Mouse (Mus musculus) layer of hippocampus, adult 18-20 months (tissue): ENCODE measurements around the gene Arid3b. TPM values are rescaled to one million over a fixed set of nuclear protein-coding genes. Genes with fewer than 3 reads are reported as not detected.
"Not testable (repeated sequence)": the region's sequence is repeated elsewhere in the genome, so short reads cannot be mapped to it uniquely, and the experiment has no call there.

Experiments used
- DNase-seq, 2 experiments: peaks; one replicate each; pipeline ENCODE4 v3.0.0; 2022; ENCODE audit warnings: low spot score in 2 of 2
- long read RNA-seq: library from polyadenylated mRNA; stranded (forward); transcript quantifications from one replicate; pipeline ENCODE4 v2.0.0, GENCODE M21; 2021
- total RNA-seq, 2 experiments: library from RNA; stranded (reverse); gene quantifications; 2 replicates each; pipeline ENCODE4 v1.2.3; 2021

The Arid3b gene
- total RNA-seq: 1 to 10 TPM; 6.7 to 7.4 TPM
- long read RNA-seq, partial matches to known transcripts: 1 of 6 reads
- long read RNA-seq, other reads (novel, unspliced or antisense): 3 of 6 reads

DNA sequence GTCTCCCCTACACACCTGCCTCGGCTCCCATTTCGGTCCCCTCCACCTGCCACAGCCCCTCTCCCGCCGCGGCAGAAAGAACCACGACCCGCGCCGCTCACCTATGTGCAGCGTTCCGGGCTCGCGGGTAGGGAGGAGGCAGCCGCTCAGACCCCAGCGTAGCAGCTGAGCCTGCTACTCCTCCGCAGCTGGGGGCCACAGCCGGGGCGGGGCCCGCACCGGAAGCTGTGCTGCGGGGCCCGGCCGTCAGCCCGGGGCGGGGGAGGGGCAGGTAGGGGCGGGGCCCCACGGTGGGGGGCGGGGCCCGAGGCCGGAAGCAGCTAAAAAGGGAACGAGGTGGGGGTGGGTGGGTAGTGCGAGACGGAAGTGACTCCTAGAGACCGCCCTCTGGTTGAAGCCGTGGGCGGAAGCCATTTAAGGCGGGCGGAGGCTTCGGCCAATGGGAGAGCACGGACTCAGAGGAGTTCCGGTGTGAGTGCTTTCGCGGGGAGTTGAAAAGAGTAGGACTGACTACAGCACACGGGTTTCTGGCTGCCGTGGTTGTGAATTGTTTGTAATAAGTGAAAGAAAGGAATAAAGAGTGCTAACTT, at the start of gene Arid3b:
Gene Arid3b (minus strand): TSS at position 213 of the 590 bp plus-strand sequence.
- peak; percentile 88 to 95 for DNase-seq

DNA sequence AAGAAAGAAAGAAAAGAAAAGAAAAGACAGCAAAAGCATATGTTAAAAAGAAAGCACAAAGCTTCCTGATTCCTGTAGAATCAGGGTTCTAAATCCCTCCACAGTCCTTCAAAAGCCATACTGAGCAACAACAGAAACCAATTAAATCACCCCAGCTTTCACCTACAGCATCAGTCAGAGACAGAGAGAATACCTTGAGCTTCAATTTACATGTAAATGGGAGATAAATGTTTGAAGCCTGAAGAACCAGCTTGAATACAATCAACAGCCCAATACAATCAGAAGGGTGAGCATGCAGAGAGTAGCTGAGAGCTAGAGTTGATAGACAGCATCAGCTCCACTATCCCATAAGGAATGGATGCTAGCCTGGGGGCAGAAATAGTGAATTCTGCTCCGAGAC, 46.8 kb upstream of the Arid3b start:
- no peak for DNase-seq

DNA sequence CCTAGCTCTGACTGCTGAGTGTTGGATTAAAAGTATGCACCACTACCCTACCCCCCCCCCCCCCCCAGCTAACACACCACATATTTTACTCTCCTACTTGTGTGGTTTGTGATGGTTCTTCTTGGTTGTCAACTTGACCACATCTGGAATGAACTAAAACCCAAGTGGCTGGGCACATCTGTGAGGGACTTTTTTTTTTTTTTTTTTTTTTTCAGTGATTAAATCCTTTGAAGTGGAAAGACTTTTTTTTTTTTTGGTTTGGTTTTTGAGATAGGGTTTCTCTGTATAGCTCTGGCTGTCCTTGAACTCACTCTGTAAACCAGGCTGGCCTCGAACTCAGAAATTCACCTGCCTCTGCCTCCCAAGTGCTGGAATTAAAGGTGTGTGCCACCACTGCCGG, 45.2 kb upstream of the Arid3b start:
- DNase-seq: not testable (repeated sequence)

DNA sequence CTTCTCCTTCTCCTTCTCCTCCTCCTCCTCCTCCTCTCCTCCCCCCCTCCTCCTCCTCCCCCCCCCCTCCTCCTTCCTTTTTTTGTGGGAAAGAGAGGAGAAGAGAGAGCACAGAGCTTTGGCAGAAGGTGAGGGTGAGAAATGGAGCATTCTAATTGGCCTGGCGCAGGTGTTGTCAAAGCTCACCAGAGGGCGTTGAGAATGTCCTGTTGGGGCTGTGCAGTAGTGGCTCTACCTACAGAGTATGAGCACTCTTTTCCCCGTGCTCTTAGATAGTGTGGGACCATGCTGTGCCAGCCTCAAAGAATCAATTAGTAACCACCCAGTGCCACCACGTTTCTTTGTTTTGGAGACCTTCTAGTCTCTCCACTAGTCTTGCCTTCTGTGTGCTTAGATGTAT, 43.7 kb upstream of the Arid3b start:
- DNase-seq: no peak

DNA sequence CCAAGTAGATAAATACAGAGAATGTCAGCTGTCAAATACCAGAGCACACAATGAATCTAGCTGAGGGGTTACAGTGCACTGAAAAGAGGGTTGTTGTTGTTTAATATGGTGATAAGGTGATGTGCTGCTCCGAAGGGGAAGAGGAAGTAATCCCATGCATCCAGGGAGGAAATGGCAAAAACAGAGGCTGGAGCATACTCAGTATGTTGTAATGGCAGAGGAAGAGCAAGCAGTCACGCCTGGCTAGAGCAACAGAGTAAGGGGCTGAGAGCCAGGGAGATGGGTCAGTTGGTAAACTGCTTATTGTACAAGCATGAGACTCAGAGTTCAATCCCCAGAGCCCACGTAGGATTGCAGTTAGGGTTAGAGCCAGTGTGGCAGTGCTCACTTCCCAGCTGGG, 42.6 kb upstream of the Arid3b start:
- no peak for DNase-seq

DNA sequence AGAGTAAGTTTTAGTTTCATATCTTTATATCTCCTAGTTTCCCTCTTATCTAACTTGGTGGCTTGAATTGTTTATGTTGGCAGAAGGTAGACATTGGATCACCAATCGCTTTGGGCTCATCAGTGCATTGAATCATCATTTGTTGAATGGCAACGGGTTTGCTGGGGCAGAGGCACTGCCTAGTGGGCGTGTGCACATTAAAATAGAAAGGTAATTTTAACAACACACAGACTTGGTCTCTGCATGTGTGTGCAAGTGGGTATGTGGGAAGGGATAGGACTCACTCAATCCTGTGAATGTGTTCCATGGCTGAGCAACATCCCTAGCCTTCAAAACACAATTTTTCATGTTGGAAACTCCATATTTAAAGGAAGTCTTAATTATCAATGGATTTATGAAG, 38.4 kb upstream of the Arid3b start:
- peak in 1 of 2 experiments; percentile 13 for DNase-seq

DNA sequence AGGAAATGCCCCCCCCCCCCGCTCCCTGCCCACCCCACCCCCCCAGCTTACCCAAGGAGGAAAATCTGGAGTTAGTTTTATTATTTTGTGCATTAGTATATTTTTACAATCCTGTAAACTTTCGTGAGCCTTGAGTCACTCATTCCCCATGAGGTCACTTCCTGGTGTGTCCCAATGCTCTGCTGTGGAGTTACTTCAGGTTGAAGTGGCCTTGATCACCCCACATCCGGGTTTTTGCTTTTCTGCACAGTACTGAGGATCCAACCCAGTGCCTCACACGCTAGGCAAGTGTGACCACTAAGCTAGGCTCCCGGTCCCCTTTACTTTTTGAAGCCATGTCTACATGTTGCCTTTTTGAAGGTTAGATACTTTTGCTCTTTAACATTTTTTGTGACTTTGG, 37.5 kb upstream of the Arid3b start:
- no peak for DNase-seq

DNA sequence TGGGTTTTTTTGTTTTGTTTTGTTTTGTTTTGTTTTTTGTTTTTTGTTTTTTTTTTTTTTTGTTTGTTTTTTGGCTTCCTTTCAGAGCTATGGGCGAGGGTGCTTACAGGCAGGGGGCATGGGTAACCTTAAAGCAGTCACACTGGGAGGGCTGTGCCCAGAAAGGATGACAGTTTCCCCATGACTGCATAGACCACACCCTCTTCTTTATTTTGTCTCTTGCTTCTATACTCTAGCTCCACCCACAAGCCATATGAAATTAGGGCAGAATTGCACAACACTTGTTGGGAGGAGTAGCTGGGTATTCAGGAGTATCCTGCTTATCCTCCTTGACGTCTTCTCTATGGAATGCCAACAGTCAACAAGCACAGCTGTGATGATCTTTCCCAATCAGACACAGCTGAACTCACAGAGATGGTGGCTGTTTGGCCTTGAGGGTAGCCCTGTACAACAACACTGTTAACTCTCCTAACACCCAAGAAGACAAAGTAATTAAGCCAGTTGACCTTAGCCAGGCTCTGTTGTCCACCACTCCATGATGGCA, 33.8 kb upstream of the Arid3b start:
- DNase-seq: no peak

DNA sequence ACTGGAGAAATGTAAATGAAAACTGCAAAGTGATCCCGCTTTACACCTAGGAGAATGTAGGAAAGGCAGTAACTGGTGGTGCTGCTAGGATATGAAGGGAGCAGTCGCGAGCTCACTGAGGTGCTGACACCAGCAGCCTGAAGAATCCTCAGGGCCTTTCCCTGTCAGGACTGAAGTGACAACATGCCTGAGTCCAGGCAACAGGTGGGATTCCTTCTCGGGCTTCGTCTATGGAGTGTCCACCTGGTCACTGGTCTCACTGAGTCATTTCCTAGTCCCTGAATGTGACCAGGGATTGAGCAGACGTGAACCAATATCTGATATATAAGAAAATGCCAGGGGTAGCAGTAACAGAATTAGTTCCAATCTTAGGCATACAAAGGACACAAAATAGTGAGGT, 32.2 kb upstream of the Arid3b start:
- no peak for DNase-seq

DNA sequence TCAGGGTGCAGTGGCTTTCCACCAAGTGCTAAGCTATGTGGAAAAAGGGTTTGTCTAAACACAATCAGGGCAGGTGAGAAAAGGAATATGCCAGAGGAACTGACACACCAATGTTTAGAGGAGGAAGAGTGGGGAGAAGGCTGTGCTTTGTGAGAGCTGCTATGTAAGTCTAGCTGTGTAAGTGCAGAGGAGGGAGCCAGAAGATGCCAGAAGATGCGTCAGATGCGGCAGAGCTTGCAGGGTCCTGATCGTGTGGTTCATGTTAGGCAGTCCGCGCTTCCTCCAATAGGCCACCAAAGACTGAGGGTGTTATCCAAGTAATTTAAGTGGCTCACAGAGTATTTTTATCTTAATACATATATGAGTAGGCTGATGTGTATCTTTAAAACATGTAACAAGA, 31.3 kb upstream of the Arid3b start:
- no peak for DNase-seq

DNA sequence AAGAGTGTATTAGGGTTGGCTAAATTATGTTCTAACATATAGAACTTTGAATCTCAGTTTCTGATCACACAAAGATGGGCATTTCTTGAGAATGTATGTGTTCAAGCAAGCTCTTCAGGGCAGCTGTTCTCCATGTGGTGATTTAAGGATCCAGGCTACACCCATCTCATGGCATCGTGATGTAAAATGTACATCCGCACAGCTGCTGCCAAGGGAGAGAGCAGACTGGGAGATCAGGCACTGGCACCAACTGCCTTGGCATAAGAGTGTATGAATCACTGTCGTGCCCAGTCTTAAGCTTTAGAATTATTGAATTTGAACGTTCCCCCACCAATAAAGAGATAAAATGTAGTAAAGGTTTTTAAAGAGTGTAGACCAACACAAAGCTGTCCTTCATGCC, 30.6 kb upstream of the Arid3b start:
- peak in 1 of 2 experiments; percentile 5 for DNase-seq

DNA sequence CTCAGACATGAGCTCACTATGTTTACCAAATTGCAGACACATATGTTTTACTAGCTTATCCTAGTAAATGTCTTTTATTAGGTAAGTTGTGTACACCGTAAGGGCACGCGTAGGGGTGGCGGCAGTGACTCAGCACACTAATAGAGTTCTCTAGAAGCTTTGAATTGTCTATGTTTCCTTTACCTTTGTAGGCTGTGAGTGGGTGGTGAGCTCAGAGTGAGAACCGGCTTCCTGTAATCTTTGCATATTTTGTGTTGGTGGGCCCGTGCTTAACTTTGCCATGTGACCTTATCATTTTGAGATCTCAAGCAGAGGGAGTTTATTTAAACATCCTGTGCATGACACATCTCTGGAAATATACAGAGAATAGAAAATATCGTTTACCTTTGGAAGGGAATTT, 29.9 kb upstream of the Arid3b start:
- peak in 1 of 2 experiments; percentile 5 for DNase-seq

DNA sequence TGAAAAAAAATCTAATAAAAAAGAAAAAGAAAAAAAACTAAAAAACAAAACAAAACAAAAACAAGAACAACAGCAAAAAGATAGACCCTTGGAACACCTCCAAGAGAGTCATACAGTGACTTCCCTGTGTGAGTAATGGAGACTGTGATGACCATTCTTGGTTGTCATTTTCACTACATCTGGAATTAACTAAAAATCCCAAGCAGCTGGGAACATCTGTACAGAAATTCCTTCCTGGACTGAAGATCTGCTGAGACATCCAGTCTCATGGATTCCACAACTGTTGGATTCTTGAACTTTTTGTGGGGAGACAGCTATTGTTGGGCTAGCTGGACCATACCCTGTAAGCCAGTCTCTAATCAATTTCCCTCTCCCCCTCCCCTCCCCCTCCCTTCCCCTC, 27.7 kb upstream of the Arid3b start:
- no peak for DNase-seq

DNA sequence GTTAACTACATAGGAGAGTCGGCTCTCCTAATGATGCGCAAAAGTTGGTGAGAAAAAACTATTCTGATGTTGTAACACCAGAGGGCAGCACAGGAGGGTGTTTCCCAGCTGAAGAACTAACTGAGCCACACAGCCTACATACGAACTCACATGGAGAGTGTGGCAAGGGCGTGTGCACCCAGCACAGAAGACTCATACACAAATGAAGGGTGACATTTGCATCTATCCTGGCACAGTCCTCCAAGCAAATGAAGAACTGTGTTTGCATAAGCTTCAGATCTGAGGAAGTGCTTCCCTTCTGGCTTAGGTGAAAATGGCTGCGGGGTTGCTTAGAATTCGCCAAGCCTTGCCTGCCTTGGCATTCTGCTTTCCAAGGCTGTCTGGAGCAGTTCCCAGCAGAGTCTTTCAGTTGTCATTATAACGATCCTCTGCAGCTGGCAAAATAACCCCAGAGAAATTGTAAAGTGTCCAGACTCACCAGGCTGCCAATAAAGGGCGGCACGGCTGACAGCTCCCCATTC, 25.4 kb upstream of the Arid3b start:
- peak; percentile 61 to 75 for DNase-seq

DNA sequence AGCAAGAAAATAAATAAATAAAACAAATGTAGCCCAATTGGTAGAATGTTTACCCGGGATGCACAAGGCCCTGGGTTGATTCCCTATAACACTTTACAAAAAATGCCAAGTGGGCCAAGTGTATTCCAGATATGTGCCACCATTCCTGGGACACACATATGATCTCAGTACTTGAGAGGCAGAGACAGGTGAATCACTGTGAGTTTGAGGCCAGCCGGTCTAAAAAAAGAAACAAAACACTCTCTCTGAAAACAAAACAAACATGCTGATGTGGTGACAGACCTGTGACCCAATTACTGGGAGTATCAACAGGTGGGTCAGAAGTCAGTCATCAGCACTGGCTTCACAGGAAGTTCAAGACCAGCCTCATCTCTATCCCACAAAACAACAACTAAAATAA, 19.9 kb upstream of the Arid3b start:
- no peak for DNase-seq

DNA sequence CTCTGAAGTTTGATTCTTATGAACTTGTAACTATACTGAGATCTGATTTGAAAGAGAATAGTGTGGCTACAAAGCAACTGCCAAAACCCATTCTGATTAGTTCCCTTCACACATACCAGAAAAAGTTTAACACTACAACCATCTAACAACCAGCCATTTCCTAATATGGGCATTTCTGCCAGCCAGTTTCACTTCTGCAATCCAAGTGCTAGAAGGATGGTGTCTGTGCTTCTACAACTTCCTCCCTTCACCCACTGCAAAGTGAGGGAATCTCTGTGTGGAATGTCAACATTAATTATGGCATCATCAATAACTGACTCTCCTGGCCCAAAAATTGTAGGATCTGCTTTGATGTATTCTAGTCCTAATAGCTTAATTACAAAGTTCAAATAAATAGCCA, 17.7 kb upstream of the Arid3b start:
- no peak for DNase-seq

DNA sequence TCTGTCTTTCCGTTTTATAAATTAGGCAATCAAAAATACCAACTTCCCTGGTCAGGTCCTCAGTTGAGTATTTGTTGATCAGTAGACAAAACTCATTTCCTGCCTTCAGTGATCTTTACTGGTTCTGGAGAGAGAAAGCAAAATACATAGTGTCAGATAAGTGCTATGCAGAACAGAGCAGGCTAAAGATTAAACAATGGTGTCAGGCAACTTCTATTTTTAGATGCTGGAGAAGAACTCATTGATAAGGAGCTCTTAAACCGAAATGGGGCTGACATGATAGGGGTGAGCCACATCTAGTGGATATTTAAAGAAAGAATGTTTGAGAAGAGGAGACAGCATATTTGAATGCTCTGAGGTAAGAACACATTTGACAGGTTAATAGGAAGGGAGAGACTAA, 2.4 kb upstream of the Arid3b start:
- DNase-seq: no peak

DNA sequence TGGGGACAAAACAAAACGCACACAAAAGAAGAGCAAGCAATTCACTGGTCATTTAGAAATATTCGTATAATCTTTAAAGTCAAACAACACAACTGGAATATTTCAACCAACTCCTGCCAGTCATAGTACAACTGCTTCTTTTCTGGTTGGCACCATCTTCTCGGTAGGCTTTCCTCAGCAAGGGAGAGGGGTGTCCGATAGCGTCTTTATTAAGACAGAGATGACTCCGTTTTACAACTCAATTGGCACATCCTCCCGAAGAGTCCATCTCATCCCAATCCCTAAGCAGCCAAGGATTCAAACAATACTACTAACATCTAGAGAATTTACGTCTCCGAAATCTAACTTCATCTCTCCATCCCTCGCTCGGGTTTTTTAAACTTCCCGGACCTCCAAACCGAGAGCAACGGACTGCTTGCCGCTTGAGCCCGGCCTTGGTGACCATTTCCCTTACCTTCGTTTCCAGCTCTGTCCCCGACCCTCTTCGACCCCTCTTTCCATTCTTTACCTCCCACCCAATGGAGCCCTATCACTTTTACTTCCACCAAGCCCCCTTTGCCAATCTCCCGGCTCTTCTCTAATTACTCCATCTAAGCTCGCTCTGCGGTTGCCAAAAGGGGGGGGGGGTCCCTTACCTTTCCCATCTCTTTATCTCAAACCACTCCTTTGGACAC, 615 bp downstream of the Arid3b start:
- DNase-seq: no peak

DNA sequence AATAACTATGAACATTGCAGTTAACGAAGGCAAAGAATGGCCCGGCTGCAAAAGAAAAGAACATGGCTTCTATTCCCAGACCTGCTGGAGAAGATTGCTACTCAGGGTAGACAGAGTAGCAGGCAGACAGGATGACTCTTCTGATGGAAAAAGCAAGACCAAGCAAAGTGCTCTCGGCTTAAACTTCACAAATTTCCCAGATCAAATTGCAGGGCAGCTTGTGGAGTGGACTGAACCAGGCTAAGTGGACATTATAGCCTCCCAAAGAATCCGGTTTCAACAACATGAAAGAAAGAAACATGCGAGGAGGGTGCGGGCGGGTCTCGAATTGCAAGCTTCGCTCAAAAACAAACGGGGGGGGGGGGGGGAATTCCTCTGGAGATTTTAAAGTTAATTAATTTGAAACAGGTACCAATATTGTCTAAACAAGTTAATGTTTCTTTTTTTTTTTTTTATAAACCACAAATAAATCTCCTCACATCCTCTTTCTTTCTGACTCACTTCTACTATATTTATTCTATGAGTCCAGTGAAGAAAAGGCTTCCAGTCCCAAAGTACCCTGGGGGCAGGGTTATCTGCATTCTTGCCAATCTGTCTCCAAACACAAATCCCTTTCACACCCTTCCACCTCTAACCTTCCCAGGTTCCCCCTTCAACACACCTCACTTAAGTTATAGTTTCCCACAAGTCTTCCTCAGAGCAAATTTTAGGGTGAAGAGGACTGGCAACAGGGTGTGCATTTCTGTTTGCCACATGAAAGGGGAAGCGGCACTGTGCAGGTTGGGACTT, 1.8 kb downstream of the Arid3b start:
- DNase-seq: no peak

DNA sequence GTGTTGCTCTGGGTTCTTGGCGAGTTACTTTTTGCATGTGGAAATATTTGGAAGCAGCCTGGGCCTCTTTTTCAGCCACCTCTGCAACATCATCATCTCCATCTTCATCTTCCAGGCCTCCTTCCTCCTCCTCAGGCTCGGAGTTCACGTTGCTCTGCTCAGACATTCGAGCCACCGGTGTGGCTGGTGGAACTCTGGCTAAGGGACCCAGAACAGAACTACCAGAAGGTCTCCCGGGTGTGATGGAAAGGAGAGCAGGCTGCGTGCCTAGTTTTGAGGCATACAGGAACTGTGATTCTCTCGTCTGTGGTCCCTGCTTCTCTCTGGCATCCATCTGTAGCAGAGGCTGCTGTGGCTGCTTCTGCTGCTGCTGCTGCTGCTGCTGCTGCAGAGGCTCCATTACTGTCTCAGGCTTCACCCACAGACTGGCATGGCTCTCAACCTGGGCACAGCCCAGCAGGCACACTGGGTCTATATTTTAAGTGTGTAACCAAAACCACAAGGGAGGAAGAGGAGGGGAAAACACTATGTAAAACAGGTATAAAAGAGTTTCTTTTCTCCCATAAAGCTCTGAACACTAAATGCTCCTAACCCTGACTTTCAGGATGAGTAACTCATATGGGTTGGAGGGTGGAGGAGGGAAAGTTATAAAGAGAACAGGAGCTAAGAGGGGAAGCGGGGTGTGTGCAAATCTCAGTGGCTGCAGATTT, 2.7 kb downstream of the Arid3b start:
- no peak for DNase-seq
